Mouse (Mus musculus): Measurements from ENCODE around the gene Pfn1.

GRCm38 (mm10) chr11:70657573-70657972, 3.1 kb upstream of the Pfn1 start:
- TF ChIP-seq POLR2A (IDR thresholded peaks at IDR 0.05; ENCODE audit: low read depth, low read length) (no peak), CTCF (IDR thresholded peaks at IDR 0.05; ENCODE audit: borderline replicate concordance, insufficient read depth, low read length) (no peak)
